Mouse (Mus musculus) CD4-positive, CD25-positive, alpha-beta regulatory T cell, adult 2 months (primary cell): ENCODE results near the gene Ankrd55.
"Not testable (repeated sequence)": the region's sequence is repeated elsewhere in the genome, so short reads cannot be mapped to it uniquely, and the experiment has no call there.

Experiments used
- DNase-seq: peaks from one replicate; pipeline ENCODE4 v3.0.0-alpha.2; 2012; ENCODE audit warnings: low read depth, low spot score

Ankrd55 gene

GRCm38 (mm10) chr13:112293092-112293491 is 4.8 kb downstream of the Ankrd55 start:
- peak; percentile 17 for DNase-seq

GRCm38 (mm10) chr13:112294446-112294845 is 6.2 kb downstream of the Ankrd55 start:
- no peak for DNase-seq

GRCm38 (mm10) chr13:112297781-112298180 is 9.5 kb downstream of the Ankrd55 start:
- DNase-seq = no peak

GRCm38 (mm10) chr13:112303429-112303828 is 15.2 kb downstream of the Ankrd55 start:
- DNase-seq = no peak

- peak; percentile 88 for DNase-seq
Observed at GRCm38 (mm10) chr13:112308672-112309071, 20.4 kb downstream of the Ankrd55 start.

GRCm38 (mm10) chr13:112311611-112312010 is 23.4 kb downstream of the Ankrd55 start:
- DNase-seq = not testable (repeated sequence)

GRCm38 (mm10) chr13:112315442-112315841 is 27.2 kb downstream of the Ankrd55 start:
- DNase-seq = no peak

- peak; percentile 21 for DNase-seq
Observed at GRCm38 (mm10) chr13:112316622-112317482, 28.6 kb downstream of the Ankrd55 start.

GRCm38 (mm10) chr13:112318124-112318523 is 29.9 kb downstream of the Ankrd55 start:
- DNase-seq = peak; percentile 50

GRCm38 (mm10) chr13:112323591-112324266 is 35.5 kb downstream of the Ankrd55 start:
- no peak for DNase-seq

- DNase-seq = no peak
Observed at GRCm38 (mm10) chr13:112325126-112325525, 36.9 kb downstream of the Ankrd55 start.

- DNase-seq = no peak
Observed at GRCm38 (mm10) chr13:112326403-112326802, 38.2 kb downstream of the Ankrd55 start.

GRCm38 (mm10) chr13:112326977-112327376 is 38.7 kb downstream of the Ankrd55 start:
- no peak for DNase-seq

- no peak for DNase-seq
Observed at GRCm38 (mm10) chr13:112327511-112327910, 39.3 kb downstream of the Ankrd55 start.

- no peak for DNase-seq
Observed at GRCm38 (mm10) chr13:112330257-112330656, 42.0 kb downstream of the Ankrd55 start.

- DNase-seq = no peak
Observed at GRCm38 (mm10) chr13:112330919-112331681, 42.8 kb downstream of the Ankrd55 start.

- DNase-seq = no peak
Observed at GRCm38 (mm10) chr13:112331682-112332061, 43.4 kb downstream of the Ankrd55 start.

GRCm38 (mm10) chr13:112335531-112335930 is 47.3 kb downstream of the Ankrd55 start:
- no peak for DNase-seq

- DNase-seq = no peak
Observed at GRCm38 (mm10) chr13:112337146-112337545, 48.9 kb downstream of the Ankrd55 start.

- DNase-seq = no peak
Observed at GRCm38 (mm10) chr13:112340205-112340604, 52.0 kb downstream of the Ankrd55 start.

GRCm38 (mm10) chr13:112340761-112341160 is 52.5 kb downstream of the Ankrd55 start:
- DNase-seq = no peak
